Mouse (Mus musculus) bone marrow macrophage, adult 2 months (primary cell): ENCODE results near the gene Slc9a3r2.

Experiments used
- CTCF ChIP-seq: IDR thresholded peaks from 2 replicates; pipeline ENCODE4 v1.5.1; 2012; ENCODE audit warnings: low read depth, mild to moderate bottlenecking, low read length, moderate library complexity
- POLR2A ChIP-seq: IDR thresholded peaks from 2 replicates; pipeline ENCODE4 v1.6.1; 2012; ENCODE audit warnings: mild to moderate bottlenecking, low read depth, low read length, borderline replicate concordance

GRCm38 (mm10) chr17:24648731-24649377 lies 1.3 kb downstream of the Slc9a3r2 start:
- TF ChIP-seq POLR2A (no peak), CTCF (no peak)
